In the genomic region with DNA sequence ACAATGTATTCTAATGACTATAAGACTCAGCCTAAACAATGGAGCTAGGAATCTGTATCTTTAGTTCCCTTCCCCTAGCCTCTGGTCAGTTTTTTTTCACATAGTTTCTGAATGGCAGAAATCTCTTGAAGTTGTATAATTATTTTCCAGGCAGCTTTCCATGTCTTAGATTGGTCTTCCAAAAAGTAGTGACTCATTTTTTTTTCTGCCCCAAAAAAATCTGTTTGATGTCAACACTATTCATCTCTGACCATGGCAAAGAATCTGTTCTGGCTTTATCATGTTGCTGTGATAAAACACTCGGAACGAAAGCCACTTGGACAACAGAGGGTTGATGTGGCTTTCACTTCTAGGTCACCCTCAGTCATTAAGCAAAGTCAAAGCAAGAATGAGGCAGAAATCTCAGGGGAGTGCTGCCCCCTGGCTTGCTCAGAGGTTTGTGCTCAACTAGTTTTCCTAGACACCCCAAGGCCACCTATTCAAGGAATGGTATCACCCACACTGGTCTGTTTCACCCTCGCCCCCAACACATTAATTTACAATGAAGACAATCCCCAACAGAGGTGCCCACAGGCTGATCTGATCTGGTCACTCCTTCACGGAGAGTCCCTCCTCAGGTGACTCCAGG, we compare ENCODE assay signal across 15 mouse cellular contexts.
DNase-seq lines count a peak whose midpoint lies in the region; ATAC-seq lines count a peak whose summit lies in the region.
"Had no signal": no experiment of that assay in that cellular context is flagged by ENCODE, and none has a peak within 500 bp of the region (broad histone marks: within the 10 kb centered on the region; RNA-seq: fewer than 3 reads in every experiment).

No protein-coding gene starts in this region.

- H3K27me3 ChIP-seq in kidney, embryonic 16.5 days (ENCODE audit: insufficient read depth, low read length), result no peaks in the 10 kb centered on the region
- H3K27me3 ChIP-seq: limb, embryonic 13.5 days had no signal

- H3K9ac ChIP-seq in kidney, embryonic 16.5 days (replicated peaks; ENCODE audit: low read length), result no peak overlapping the region
- H3K9ac ChIP-seq: limb, embryonic 13.5 days had no signal

- ATAC-seq in frontal cortex, adult (ENCODE audit: low TSS enrichment), result peak; percentile 78
- no peak for ATAC-seq in kidney, embryonic 16.5 days (ENCODE audit: low FRiP score, low TSS enrichment)
- ATAC-seq: hindbrain, embryonic 16.5 days had no signal

- WGBS in kidney, embryonic 16.5 days, result 73% methylated on average over 4 of the region's 4 CpGs

- no peak overlapping the region for H3K4me3 ChIP-seq in kidney, embryonic 16.5 days (ENCODE audit: low read length)
- H3K4me3 ChIP-seq: limb, embryonic 13.5 days; midbrain, embryonic 10.5 days; myocyte had no signal

- H3K9me3 ChIP-seq in kidney, embryonic 16.5 days (ENCODE audit: low read length), result no peaks in the 10 kb centered on the region
- H3K9me3 ChIP-seq: limb, embryonic 13.5 days; midbrain, embryonic 10.5 days had no signal

- no peak overlapping the region for H3K27ac ChIP-seq in kidney, embryonic 16.5 days (ENCODE audit: low read length)
- H3K27ac ChIP-seq: limb, embryonic 13.5 days; midbrain, embryonic 10.5 days had no signal

- DNase-seq in frontal cortex, postnatal 25 days (ENCODE audit: low spot score in 2 of 2), result no peak
- peak; percentile 11 to 14 for DNase-seq in kidney, postnatal 4 days
- peak; percentile 36 for DNase-seq in adrenal gland, postnatal 14 days
- DNase-seq in lung, postnatal 25 days (ENCODE audit: low spot score), result peak; percentile 16
- no peak for DNase-seq in gastrocnemius, adult 18-20 months (ENCODE audit: low spot score)
- no peak for DNase-seq in layer of hippocampus, adult 9-11 months
- DNase-seq: cerebellum, adult 18-20 months; kidney, postnatal 36 days; right cerebral cortex, adult 18-20 months had no signal

- no peaks in the 10 kb centered on the region for H3K4me1 ChIP-seq in kidney, embryonic 16.5 days (ENCODE audit: insufficient read depth, low read length)
- H3K4me1 ChIP-seq: limb, embryonic 13.5 days; midbrain, embryonic 10.5 days had no signal

- H3K4me2 ChIP-seq in kidney, embryonic 16.5 days (replicated peaks; ENCODE audit: low read depth, low read length), result no peak overlapping the region
- H3K4me2 ChIP-seq: limb, embryonic 13.5 days had no signal

- H3K36me3 ChIP-seq in kidney, embryonic 16.5 days (ENCODE audit: insufficient read depth, low read length), result no peaks in the 10 kb centered on the region
- H3K36me3 ChIP-seq: limb, embryonic 13.5 days; midbrain, embryonic 10.5 days had no signal

Comparison
In these comparisons a context has a peak if more than half of its experiments do, and no peak if none do; other contexts are left out.
1. DNase-seq: peak in kidney, postnatal 4 days (2 of 2), adrenal gland, postnatal 14 days (single experiment) and lung, postnatal 25 days (single experiment); none in frontal cortex, postnatal 25 days (0 of 2), gastrocnemius, adult 18-20 months (single experiment) and layer of hippocampus, adult 9-11 months (single experiment).